Mouse (Mus musculus): ENCODE measurements around the gene Il2ra. TPM values are rescaled to one million over a fixed set of nuclear protein-coding genes. Genes with fewer than 3 reads are reported as not detected.

The Il2ra gene
- polyA plus RNA-seq, 1 experiment from 2014 or later, result 1.9 TPM

- Histone ChIP-seq H3K27ac (ENCODE audit: low read length) (no peak overlapping the region), H3K9me3 (ENCODE audit: control insufficient read depth, low read length) (no peaks in the 10 kb centered on the region), H3K4me1 (replicated peaks; ENCODE audit: control insufficient read depth, insufficient read depth, low read length) (no peaks in the 10 kb centered on the region), H3K9ac (ENCODE audit: low read length) (no peak overlapping the region), H3K27me3 (ENCODE audit: control insufficient read depth, insufficient read depth, low read depth, low read length) (no peaks in the 10 kb centered on the region), H3K4me3 (ENCODE audit: low read length) (no peak overlapping the region), H3K36me3 (ENCODE audit: control insufficient read depth, insufficient read depth, low read length) (no peaks in the 10 kb centered on the region), H3K4me2 (ENCODE audit: low read depth, low read length) (no peak overlapping the region)
- 81% methylated on average over 9 of the region's 9 CpGs for WGBS
- ATAC-seq (ENCODE audit: low read depth), result no peak
These were observed 25.8 kb upstream of the Il2ra start for GRCm38 (mm10) chr2:11616846-11617245.

- no peak for ATAC-seq (ENCODE audit: low read depth)
- Histone ChIP-seq H3K4me1 (replicated peaks; ENCODE audit: control insufficient read depth, insufficient read depth, low read length) (no peaks in the 10 kb centered on the region), H3K4me2 (ENCODE audit: low read depth, low read length) (no peak overlapping the region), H3K27me3 (ENCODE audit: control insufficient read depth, insufficient read depth, low read depth, low read length) (no peaks in the 10 kb centered on the region), H3K4me3 (ENCODE audit: low read length) (no peak overlapping the region), H3K9ac (ENCODE audit: low read length) (no peak overlapping the region), H3K36me3 (ENCODE audit: control insufficient read depth, insufficient read depth, low read length) (no peaks in the 10 kb centered on the region), H3K9me3 (ENCODE audit: control insufficient read depth, low read length) (no peaks in the 10 kb centered on the region), H3K27ac (ENCODE audit: low read length) (no peak overlapping the region)
- WGBS, result 75% methylated on average over 2 of the region's 2 CpGs
These were observed 23.0 kb upstream of the Il2ra start for GRCm38 (mm10) chr2:11619598-11619997.

- ATAC-seq (ENCODE audit: low read depth), result no peak
- WGBS, result 89% methylated on average over 8 of the region's 8 CpGs
- Histone ChIP-seq H3K4me2 (ENCODE audit: low read depth, low read length) (no peak overlapping the region), H3K9ac (ENCODE audit: low read length) (no peak overlapping the region), H3K9me3 (ENCODE audit: control insufficient read depth, low read length) (no peaks in the 10 kb centered on the region), H3K36me3 (ENCODE audit: control insufficient read depth, insufficient read depth, low read length) (no peaks in the 10 kb centered on the region), H3K4me1 (replicated peaks; ENCODE audit: control insufficient read depth, insufficient read depth, low read length) (no peaks in the 10 kb centered on the region), H3K4me3 (ENCODE audit: low read length) (no peak overlapping the region), H3K27me3 (ENCODE audit: control insufficient read depth, insufficient read depth, low read depth, low read length) (no peaks in the 10 kb centered on the region), H3K27ac (ENCODE audit: low read length) (no peak overlapping the region)
These were observed 19.4 kb upstream of the Il2ra start for GRCm38 (mm10) chr2:11623173-11623572.

- H3K9ac ChIP-seq (ENCODE audit: low read length), result no peak overlapping the region
- H3K27ac ChIP-seq (ENCODE audit: low read length), result no peak overlapping the region
- no peak for ATAC-seq (ENCODE audit: low read depth)
- H3K4me1 ChIP-seq (replicated peaks; ENCODE audit: control insufficient read depth, insufficient read depth, low read length), result no peaks in the 10 kb centered on the region
- H3K4me3 ChIP-seq (ENCODE audit: low read length), result no peak overlapping the region
- 84% methylated on average over 2 of the region's 2 CpGs for WGBS
- H3K9me3 ChIP-seq (ENCODE audit: control insufficient read depth, low read length), result no peaks in the 10 kb centered on the region
- H3K27me3 ChIP-seq (ENCODE audit: control insufficient read depth, insufficient read depth, low read depth, low read length), result no peaks in the 10 kb centered on the region
- H3K36me3 ChIP-seq (ENCODE audit: control insufficient read depth, insufficient read depth, low read length), result no peaks in the 10 kb centered on the region
- no peak overlapping the region for H3K4me2 ChIP-seq (ENCODE audit: low read depth, low read length)
These were observed 18.9 kb upstream of the Il2ra start for GRCm38 (mm10) chr2:11623726-11624125.

GRCm38 (mm10) chr2:11625890-11626289 is 16.7 kb upstream of the Il2ra start, which contains the start of gene Gm17490:
Gm17490 (minus strand) TSS chr2:11626264.
- H3K27me3 ChIP-seq (ENCODE audit: control insufficient read depth, insufficient read depth, low read depth, low read length), result no peaks in the 10 kb centered on the region
- H3K9me3 ChIP-seq (ENCODE audit: control insufficient read depth, low read length), result no peaks in the 10 kb centered on the region
- 86% methylated on average over 5 of the region's 5 CpGs for WGBS
- H3K36me3 ChIP-seq (ENCODE audit: control insufficient read depth, insufficient read depth, low read length), result no peaks in the 10 kb centered on the region
- no peak within 1 kb of the TSS for H3K4me3 ChIP-seq (ENCODE audit: low read length)
- H3K27ac ChIP-seq (ENCODE audit: low read length), result no peak within 1 kb of the TSS
- no peak for ATAC-seq (ENCODE audit: low read depth)
- no peak within 1 kb of the TSS for H3K4me2 ChIP-seq (ENCODE audit: low read depth, low read length)
- H3K9ac ChIP-seq (ENCODE audit: low read length), result no peak within 1 kb of the TSS
- H3K4me1 ChIP-seq (replicated peaks; ENCODE audit: control insufficient read depth, insufficient read depth, low read length), result no peaks in the 10 kb centered on the region

GRCm38 (mm10) chr2:11635035-11635434 is 7.6 kb upstream of the Il2ra start:
- ATAC-seq (ENCODE audit: low read depth), result no peak
- no peaks in the 10 kb centered on the region for H3K36me3 ChIP-seq (ENCODE audit: control insufficient read depth, insufficient read depth, low read length)
- H3K27ac ChIP-seq (ENCODE audit: low read length), result no peak overlapping the region
- 78% methylated on average over 6 of the region's 6 CpGs for WGBS
- H3K4me1 ChIP-seq (replicated peaks; ENCODE audit: control insufficient read depth, insufficient read depth, low read length), result no peaks in the 10 kb centered on the region
- no peak overlapping the region for H3K4me3 ChIP-seq (ENCODE audit: low read length)
- H3K4me2 ChIP-seq (ENCODE audit: low read depth, low read length), result no peak overlapping the region
- H3K9ac ChIP-seq (ENCODE audit: low read length), result no peak overlapping the region
- H3K27me3 ChIP-seq (ENCODE audit: control insufficient read depth, insufficient read depth, low read depth, low read length), result no peaks in the 10 kb centered on the region
- H3K9me3 ChIP-seq (ENCODE audit: control insufficient read depth, low read length), result no peaks in the 10 kb centered on the region

- H3K36me3 ChIP-seq (ENCODE audit: control insufficient read depth, insufficient read depth, low read length), result no peaks in the 10 kb centered on the region
- no peak overlapping the region for H3K4me2 ChIP-seq (ENCODE audit: low read depth, low read length)
- no peak overlapping the region for H3K9ac ChIP-seq (ENCODE audit: low read length)
- no peaks in the 10 kb centered on the region for H3K27me3 ChIP-seq (ENCODE audit: control insufficient read depth, insufficient read depth, low read depth, low read length)
- H3K4me3 ChIP-seq (ENCODE audit: low read length), result no peak overlapping the region
- H3K27ac ChIP-seq (ENCODE audit: low read length), result no peak overlapping the region
- ATAC-seq (ENCODE audit: low read depth), result no peak
- H3K9me3 ChIP-seq (ENCODE audit: control insufficient read depth, low read length), result no peaks in the 10 kb centered on the region
- WGBS, result 87% methylated on average over 5 of the region's 5 CpGs
- H3K4me1 ChIP-seq (replicated peaks; ENCODE audit: control insufficient read depth, insufficient read depth, low read length), result no peaks in the 10 kb centered on the region
These were observed 7.0 kb upstream of the Il2ra start for GRCm38 (mm10) chr2:11635471-11636137.

GRCm38 (mm10) chr2:11636138-11636480 is 6.5 kb upstream of the Il2ra start:
- no peak for ATAC-seq (ENCODE audit: low read depth)
- H3K4me2 ChIP-seq (ENCODE audit: low read depth, low read length), result no peak overlapping the region
- no peaks in the 10 kb centered on the region for H3K27me3 ChIP-seq (ENCODE audit: control insufficient read depth, insufficient read depth, low read depth, low read length)
- H3K9ac ChIP-seq (ENCODE audit: low read length), result no peak overlapping the region
- H3K4me3 ChIP-seq (ENCODE audit: low read length), result no peak overlapping the region
- H3K9me3 ChIP-seq (ENCODE audit: control insufficient read depth, low read length), result no peaks in the 10 kb centered on the region
- WGBS, result 68% methylated on average over 3 of the region's 3 CpGs
- no peaks in the 10 kb centered on the region for H3K36me3 ChIP-seq (ENCODE audit: control insufficient read depth, insufficient read depth, low read length)
- no peak overlapping the region for H3K27ac ChIP-seq (ENCODE audit: low read length)
- H3K4me1 ChIP-seq (replicated peaks; ENCODE audit: control insufficient read depth, insufficient read depth, low read length), result no peaks in the 10 kb centered on the region

- Histone ChIP-seq H3K4me2 (ENCODE audit: low read depth, low read length) (no peak overlapping the region), H3K4me1 (replicated peaks; ENCODE audit: control insufficient read depth, insufficient read depth, low read length) (no peaks in the 10 kb centered on the region), H3K36me3 (ENCODE audit: control insufficient read depth, insufficient read depth, low read length) (no peaks in the 10 kb centered on the region), H3K27ac (ENCODE audit: low read length) (no peak overlapping the region), H3K9ac (ENCODE audit: low read length) (no peak overlapping the region), H3K9me3 (ENCODE audit: control insufficient read depth, low read length) (no peaks in the 10 kb centered on the region), H3K4me3 (ENCODE audit: low read length) (no peak overlapping the region), H3K27me3 (ENCODE audit: control insufficient read depth, insufficient read depth, low read depth, low read length) (no peaks in the 10 kb centered on the region)
- WGBS, result 54% methylated on average over 1 of the region's 1 CpGs
- no peak for ATAC-seq (ENCODE audit: low read depth)
These were observed 5.5 kb upstream of the Il2ra start for GRCm38 (mm10) chr2:11637115-11637514.

- no peak overlapping the region for H3K9ac ChIP-seq (ENCODE audit: low read length)
- no peak overlapping the region for H3K27ac ChIP-seq (ENCODE audit: low read length)
- no peak overlapping the region for H3K4me3 ChIP-seq (ENCODE audit: low read length)
- no peaks in the 10 kb centered on the region for H3K9me3 ChIP-seq (ENCODE audit: control insufficient read depth, low read length)
- no peak overlapping the region for H3K4me2 ChIP-seq (ENCODE audit: low read depth, low read length)
- H3K27me3 ChIP-seq (ENCODE audit: control insufficient read depth, insufficient read depth, low read depth, low read length), result no peaks in the 10 kb centered on the region
- H3K4me1 ChIP-seq (replicated peaks; ENCODE audit: control insufficient read depth, insufficient read depth, low read length), result no peaks in the 10 kb centered on the region
- H3K36me3 ChIP-seq (ENCODE audit: control insufficient read depth, insufficient read depth, low read length), result no peaks in the 10 kb centered on the region
- 71% methylated on average over 1 of the region's 1 CpGs for WGBS
- no peak for ATAC-seq (ENCODE audit: low read depth)
These were observed 1.4 kb downstream of the Il2ra start for GRCm38 (mm10) chr2:11644057-11644456.

Data from lung, embryonic 16.5 days (tissue).